Mouse (Mus musculus) testis, adult 2 months (tissue): ENCODE data around the gene Prpsap1.

ENCODE experiments used
- CTCF ChIP-seq: fragments of 200-500 bp; IDR thresholded peaks from 2 replicates; pipeline ENCODE4 v1.5.1; 2012; ENCODE audit warnings: low read depth, mild to moderate bottlenecking, inconsistent platforms, low read length, moderate library complexity; ENCODE audit not compliant: control insufficient read depth, insufficient read depth, insufficient replicate concordance
- POLR2A ChIP-seq: fragments of 200-500 bp; IDR thresholded peaks from 2 replicates; pipeline ENCODE4 v1.6.1; 2012; ENCODE audit warnings: low read depth, mild to moderate bottlenecking, inconsistent platforms, low read length, moderate library complexity; ENCODE audit not compliant: control insufficient read depth

DNA sequence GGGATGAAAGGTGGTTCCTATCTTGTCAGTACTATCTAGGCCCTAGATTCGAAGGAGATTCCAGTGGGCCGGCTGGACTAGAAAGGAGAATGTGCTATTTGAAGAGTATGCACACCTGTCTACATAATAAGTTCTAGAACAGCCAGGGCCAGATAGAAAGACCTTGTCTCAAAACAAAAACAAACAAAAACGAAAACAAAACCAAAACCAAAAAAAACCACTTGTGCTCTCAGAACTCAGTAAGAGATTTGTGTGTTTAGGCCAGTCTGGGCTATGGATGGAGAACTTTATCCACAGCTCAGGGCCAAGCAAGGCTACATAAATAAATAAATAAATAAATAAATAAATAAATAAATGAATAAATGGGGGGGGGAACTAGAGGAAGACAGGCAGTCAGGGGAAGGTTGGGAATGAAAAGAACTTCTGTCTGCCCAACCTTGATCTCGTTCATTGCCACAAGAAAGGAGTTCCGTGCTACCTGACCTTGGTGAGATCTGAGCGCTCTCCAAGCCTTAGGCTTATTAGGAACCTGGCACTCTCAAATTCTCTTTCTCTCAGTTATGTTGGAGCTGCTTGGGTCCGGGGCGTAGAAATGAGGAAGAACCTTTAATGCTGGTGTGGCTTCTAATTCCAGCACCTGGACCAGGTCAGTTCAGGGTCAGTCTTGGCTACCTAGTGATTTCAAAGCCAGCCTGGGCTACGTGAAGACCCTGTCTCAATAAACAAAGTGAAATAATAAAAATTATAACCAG, 64.0 kb downstream of the Prpsap1 start:
- TF ChIP-seq CTCF, result no peak
- TF ChIP-seq POLR2A, result no peak
